Mouse (Mus musculus): ENCODE results near the gene Oosp2. TPM values are rescaled to one million over a fixed set of nuclear protein-coding genes. Genes with fewer than 3 reads are reported as not detected.

Oosp2 gene
- not detected in 2 replicates for polyA plus RNA-seq (2016; fragmentation: Nextera tagmentation; extraction: Ambion mirVana)

DNA sequence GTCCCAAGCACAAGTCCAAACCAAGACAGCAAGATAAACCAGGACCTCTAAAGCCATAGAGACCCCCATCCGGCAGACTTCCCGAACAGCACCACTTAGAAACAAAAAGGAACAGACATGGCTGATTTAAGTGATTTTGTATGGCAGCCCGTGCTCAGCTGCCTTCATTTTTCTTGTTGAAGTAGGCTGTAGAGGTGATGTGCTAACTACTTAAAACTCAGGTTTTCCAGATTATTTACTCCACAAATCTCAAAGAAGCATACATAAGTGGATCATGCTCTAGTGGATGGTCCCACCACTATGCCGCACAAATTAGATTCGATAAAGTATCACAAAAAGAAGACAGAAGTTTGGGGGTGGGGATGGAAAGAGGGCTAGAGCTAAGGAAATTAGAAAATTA, at the start of gene Oosp2:
Gene Oosp2, minus strand, starts transcription at position 101 of the 400 bp plus-strand sequence.
- no peak for DNase-seq (ENCODE audit: low spot score)
- Histone ChIP-seq H3K36me3 (no peaks in the 10 kb centered on the region), H3K9me3 (no peaks in the 10 kb centered on the region), H3K27me3 (ENCODE audit: insufficient read depth, poor library complexity, severe bottlenecking) (no peaks in the 10 kb centered on the region), H3K4me3 (no peak within 1 kb of the TSS), H3K4me1 (no peaks in the 10 kb centered on the region), H3K27ac (no peak within 1 kb of the TSS)
- WGBS, result 84% methylated on average over 5 of the region's 5 CpGs

DNA sequence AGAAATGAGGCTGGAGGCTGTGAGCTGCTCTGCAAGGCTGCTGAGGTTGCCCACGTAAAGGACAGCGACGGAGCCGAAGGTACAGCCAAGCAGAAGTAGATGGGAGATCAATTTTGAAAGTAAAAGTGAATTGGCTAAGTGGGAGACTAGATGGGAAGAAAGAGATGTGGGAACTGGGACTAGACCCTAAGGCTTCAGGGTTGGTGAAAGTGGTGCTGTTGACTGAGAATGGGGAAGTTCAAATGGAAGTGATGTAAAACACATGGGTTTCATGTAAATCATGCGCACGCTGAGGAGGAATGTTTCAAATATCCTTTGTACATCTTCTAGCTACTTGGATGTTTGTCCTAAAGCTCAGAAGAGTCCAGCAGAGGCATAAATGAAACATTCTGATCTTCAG, 38.0 kb upstream of the Oosp2 start:
- Histone ChIP-seq H3K9me3 (no peaks in the 10 kb centered on the region), H3K27ac (no peak overlapping the region), H3K27me3 (ENCODE audit: insufficient read depth, poor library complexity, severe bottlenecking) (no peaks in the 10 kb centered on the region), H3K36me3 (no peaks in the 10 kb centered on the region), H3K4me3 (no peak overlapping the region), H3K4me1 (no peaks in the 10 kb centered on the region)
- 91% methylated on average over 6 of the region's 6 CpGs for WGBS
- DNase-seq (ENCODE audit: low spot score), result no peak

- Histone ChIP-seq H3K4me3 (no peak within 1 kb of the TSS), H3K36me3 (no peaks in the 10 kb centered on the region), H3K4me1 (no peaks in the 10 kb centered on the region), H3K27ac (no peak within 1 kb of the TSS), H3K9me3 (no peaks in the 10 kb centered on the region), H3K27me3 (ENCODE audit: insufficient read depth, poor library complexity, severe bottlenecking) (no peaks in the 10 kb centered on the region)
- WGBS, result 68% methylated on average over 2 of the region's 2 CpGs
- DNase-seq (ENCODE audit: low spot score), result no peak
Measured at GRCm38 (mm10) chr19:11696755-11697154, 36.4 kb upstream of the Oosp2 start, which contains the start of gene Oosp3. Gene Oosp3, plus strand, starts transcription at chr19:11697055.

DNA sequence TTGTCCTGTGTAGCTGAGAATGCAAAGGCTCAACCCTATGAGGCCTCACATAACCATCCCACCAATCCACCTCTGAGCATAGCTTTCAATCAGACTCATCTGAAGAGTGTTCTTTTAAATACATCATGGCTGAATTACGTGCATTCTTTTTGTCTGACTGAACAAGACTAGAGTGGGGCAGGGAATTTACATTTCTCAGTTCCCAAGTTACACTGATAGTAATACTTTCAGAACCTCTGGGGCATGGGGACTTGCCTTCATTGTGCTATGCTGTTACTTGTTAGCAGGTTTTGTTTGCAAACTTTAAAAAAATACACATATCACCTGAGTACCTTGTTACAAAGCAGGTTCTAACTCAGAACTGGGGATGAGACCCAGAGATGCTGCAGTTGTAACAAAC, 31.1 kb upstream of the Oosp2 start:
- Histone ChIP-seq H3K36me3 (no peaks in the 10 kb centered on the region), H3K4me3 (no peak overlapping the region), H3K9me3 (no peaks in the 10 kb centered on the region), H3K4me1 (no peaks in the 10 kb centered on the region), H3K27me3 (ENCODE audit: insufficient read depth, poor library complexity, severe bottlenecking) (no peaks in the 10 kb centered on the region), H3K27ac (no peak overlapping the region)
- WGBS, result 59% methylated on average over 1 of the region's 1 CpGs
- DNase-seq (ENCODE audit: low spot score), result no peak

GRCm38 (mm10) chr19:11690839-11691238, 30.5 kb upstream of the Oosp2 start, which contains the start of gene Oosp1:
Gene Oosp1, minus strand, starts transcription at chr19:11691150.
- no peak within 1 kb of the TSS for H3K27ac ChIP-seq
- no peaks in the 10 kb centered on the region for H3K9me3 ChIP-seq
- H3K27me3 ChIP-seq (ENCODE audit: insufficient read depth, poor library complexity, severe bottlenecking), result no peaks in the 10 kb centered on the region
- no peak within 1 kb of the TSS for H3K4me3 ChIP-seq
- WGBS, result 65% methylated on average over 5 of the region's 5 CpGs
- DNase-seq (ENCODE audit: low spot score), result no peak
- H3K4me1 ChIP-seq, result no peaks in the 10 kb centered on the region
- H3K36me3 ChIP-seq, result no peaks in the 10 kb centered on the region

DNA sequence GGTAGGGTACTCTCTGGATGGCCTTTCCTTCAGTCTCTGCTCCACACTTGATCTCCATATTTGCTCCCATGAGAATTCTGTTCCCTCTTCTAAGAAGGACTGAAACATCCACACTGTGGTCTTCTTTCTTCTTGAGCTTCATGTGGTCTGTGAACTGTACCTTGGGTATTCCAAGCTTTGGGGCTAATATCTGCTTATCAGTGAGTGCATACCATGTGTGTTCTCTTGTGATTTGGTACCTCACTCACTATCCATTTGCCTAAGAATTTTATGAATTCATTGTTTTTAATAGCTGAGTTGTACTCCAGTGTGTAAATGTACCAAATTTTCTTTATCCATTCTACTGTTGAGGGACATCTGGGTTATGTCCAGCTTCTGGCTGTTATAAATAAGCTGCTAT, 1.2 kb upstream of the Oosp2 start:
- H3K36me3 ChIP-seq, result no peaks in the 10 kb centered on the region
- H3K4me3 ChIP-seq, result no peak overlapping the region
- no peaks in the 10 kb centered on the region for H3K9me3 ChIP-seq
- H3K27ac ChIP-seq, result no peak overlapping the region
- H3K27me3 ChIP-seq (ENCODE audit: insufficient read depth, poor library complexity, severe bottlenecking), result no peaks in the 10 kb centered on the region
- H3K4me1 ChIP-seq, result no peaks in the 10 kb centered on the region
- no peak for DNase-seq (ENCODE audit: low spot score)

DNA sequence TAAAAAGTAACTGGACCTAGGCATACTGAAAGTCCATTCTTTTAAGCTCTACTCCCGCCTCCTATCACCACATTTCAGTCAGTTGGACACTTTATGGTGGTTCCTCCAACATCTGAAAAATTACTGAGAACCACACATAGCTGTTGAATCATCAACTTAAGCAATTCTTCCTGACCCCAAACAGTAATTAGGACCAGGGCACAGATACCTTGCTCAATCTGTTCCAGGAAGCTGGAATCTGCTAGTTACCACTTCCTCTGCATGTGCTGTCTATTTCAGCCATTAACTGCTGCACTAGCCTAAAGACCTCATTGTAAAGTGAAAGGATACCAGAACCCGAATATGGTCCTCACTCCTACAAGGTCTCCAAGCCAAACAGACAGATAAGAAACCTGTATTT, 1.2 kb downstream of the Oosp2 start:
- Histone ChIP-seq H3K9me3 (no peaks in the 10 kb centered on the region), H3K4me1 (no peaks in the 10 kb centered on the region), H3K4me3 (no peak overlapping the region), H3K27me3 (ENCODE audit: insufficient read depth, poor library complexity, severe bottlenecking) (no peaks in the 10 kb centered on the region), H3K27ac (no peak overlapping the region), H3K36me3 (no peaks in the 10 kb centered on the region)
- WGBS, result 64% methylated on average over 2 of the region's 2 CpGs
- no peak for DNase-seq (ENCODE audit: low spot score)

GRCm38 (mm10) chr19:11649564-11649963, 10.8 kb downstream of the Oosp2 start:
- Histone ChIP-seq H3K27ac (no peak overlapping the region), H3K4me1 (no peaks in the 10 kb centered on the region), H3K4me3 (no peak overlapping the region), H3K36me3 (no peaks in the 10 kb centered on the region), H3K27me3 (ENCODE audit: insufficient read depth, poor library complexity, severe bottlenecking) (no peaks in the 10 kb centered on the region), H3K9me3 (no peaks in the 10 kb centered on the region)
- 77% methylated on average over 4 of the region's 4 CpGs for WGBS
- DNase-seq (ENCODE audit: low spot score), result no peak

GRCm38 (mm10) chr19:11646166-11646565, 14.2 kb downstream of the Oosp2 start:
- Histone ChIP-seq H3K9me3 (no peaks in the 10 kb centered on the region), H3K36me3 (no peaks in the 10 kb centered on the region), H3K27ac (no peak overlapping the region), H3K4me3 (no peak overlapping the region), H3K27me3 (ENCODE audit: insufficient read depth, poor library complexity, severe bottlenecking) (no peaks in the 10 kb centered on the region), H3K4me1 (no peaks in the 10 kb centered on the region)
- no peak for DNase-seq (ENCODE audit: low spot score)
- WGBS, result 70% methylated on average over 3 of the region's 3 CpGs

GRCm38 (mm10) chr19:11640732-11641131, 19.6 kb downstream of the Oosp2 start, which contains the start of gene Ms4a3:
Gene Ms4a3, minus strand, starts transcription at chr19:11640851.
- H3K36me3 ChIP-seq, result no peaks in the 10 kb centered on the region
- H3K27me3 ChIP-seq (ENCODE audit: insufficient read depth, poor library complexity, severe bottlenecking), result no peaks in the 10 kb centered on the region
- DNase-seq (ENCODE audit: low spot score), result no peak
- WGBS, result 68% methylated on average over 1 of the region's 1 CpGs
- no peaks in the 10 kb centered on the region for H3K9me3 ChIP-seq
- no peaks in the 10 kb centered on the region for H3K4me1 ChIP-seq
- H3K27ac ChIP-seq, result no peak within 1 kb of the TSS
- no peak within 1 kb of the TSS for H3K4me3 ChIP-seq

- Histone ChIP-seq H3K27ac (no peak overlapping the region), H3K4me1 (no peaks in the 10 kb centered on the region), H3K4me3 (no peak overlapping the region), H3K9me3 (no peaks in the 10 kb centered on the region), H3K27me3 (ENCODE audit: insufficient read depth, poor library complexity, severe bottlenecking) (no peaks in the 10 kb centered on the region), H3K36me3 (no peaks in the 10 kb centered on the region)
- no peak for DNase-seq (ENCODE audit: low spot score)
- WGBS, result 63% methylated on average over 4 of the region's 4 CpGs
Measured at GRCm38 (mm10) chr19:11639038-11639437, 21.3 kb downstream of the Oosp2 start.

DNA sequence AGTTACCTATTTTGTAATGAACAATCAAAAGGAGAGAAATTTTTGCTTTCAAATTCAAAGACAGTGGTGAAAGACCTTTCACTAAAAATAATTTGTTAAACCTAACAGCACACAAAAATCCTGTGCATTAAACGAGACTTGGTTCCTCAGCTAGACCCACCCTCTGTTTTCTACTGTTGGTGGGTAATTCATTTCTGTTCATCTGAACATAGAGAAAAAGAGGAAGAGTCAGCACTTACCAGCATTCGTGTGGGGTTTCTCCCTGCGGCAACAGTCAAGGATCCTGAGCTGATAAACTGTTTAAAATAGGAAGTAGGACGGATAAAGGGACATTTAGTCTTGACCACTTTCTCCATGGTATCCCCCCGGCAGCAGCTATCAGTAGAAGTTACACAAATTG, 24.8 kb downstream of the Oosp2 start:
- Histone ChIP-seq H3K4me1 (no peaks in the 10 kb centered on the region), H3K9me3 (no peaks in the 10 kb centered on the region), H3K27me3 (ENCODE audit: insufficient read depth, poor library complexity, severe bottlenecking) (no peaks in the 10 kb centered on the region), H3K36me3 (no peaks in the 10 kb centered on the region), H3K27ac (no peak overlapping the region), H3K4me3 (no peak overlapping the region)
- 50% methylated on average over 5 of the region's 5 CpGs for WGBS
- DNase-seq (ENCODE audit: low spot score), result no peak

- H3K9me3 ChIP-seq, result no peaks in the 10 kb centered on the region
- H3K4me1 ChIP-seq, result no peaks in the 10 kb centered on the region
- no peak for DNase-seq (ENCODE audit: low spot score)
- no peaks in the 10 kb centered on the region for H3K36me3 ChIP-seq
- WGBS, result 74% methylated on average over 2 of the region's 2 CpGs
- H3K27me3 ChIP-seq (ENCODE audit: insufficient read depth, poor library complexity, severe bottlenecking), result no peaks in the 10 kb centered on the region
- H3K27ac ChIP-seq, result no peak overlapping the region
- no peak overlapping the region for H3K4me3 ChIP-seq
Measured at GRCm38 (mm10) chr19:11634330-11634729, 26.0 kb downstream of the Oosp2 start.

DNA sequence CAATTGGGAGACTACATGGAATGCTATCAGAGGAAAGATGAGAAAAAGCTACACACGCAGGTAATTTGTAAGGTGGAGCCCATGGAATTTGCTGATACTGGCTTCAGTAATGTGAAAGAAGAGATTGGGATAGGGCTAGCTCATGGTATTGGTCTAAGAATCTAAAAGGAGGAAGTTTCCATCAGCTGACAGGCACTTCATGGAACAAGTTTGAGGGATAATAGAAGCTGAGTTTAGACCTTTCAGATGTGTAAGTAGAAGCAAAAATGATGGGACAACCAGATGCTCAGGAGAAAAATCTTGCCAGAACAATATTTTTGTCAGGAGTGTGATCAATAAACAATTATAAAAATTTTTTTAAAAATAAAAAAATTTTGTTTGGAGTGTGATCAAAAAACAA, 26.6 kb downstream of the Oosp2 start:
- Histone ChIP-seq H3K4me1 (no peaks in the 10 kb centered on the region), H3K36me3 (no peaks in the 10 kb centered on the region), H3K27ac (no peak overlapping the region), H3K27me3 (ENCODE audit: insufficient read depth, poor library complexity, severe bottlenecking) (no peaks in the 10 kb centered on the region), H3K4me3 (no peak overlapping the region), H3K9me3 (no peaks in the 10 kb centered on the region)
- DNase-seq (ENCODE audit: low spot score), result no peak
- 69% methylated on average over 1 of the region's 1 CpGs for WGBS
